Mouse (Mus musculus) kidney, adult 9 months (tissue): Measurements from ENCODE around the gene Cfap44.
"Not testable (repeated sequence)": the region's sequence is repeated elsewhere in the genome, so short reads cannot be mapped to it uniquely, and the experiment has no call there.

ENCODE experiments used
- DNase-seq: peaks from one replicate; pipeline ENCODE4 v3.0.0; 2022

The Cfap44 gene

GRCm38 (mm10) chr16:44434931-44435330 is 40.3 kb downstream of the Cfap44 start:
- no peak for DNase-seq

GRCm38 (mm10) chr16:44435481-44435880 is 40.9 kb downstream of the Cfap44 start:
- DNase-seq, result no peak

DNA sequence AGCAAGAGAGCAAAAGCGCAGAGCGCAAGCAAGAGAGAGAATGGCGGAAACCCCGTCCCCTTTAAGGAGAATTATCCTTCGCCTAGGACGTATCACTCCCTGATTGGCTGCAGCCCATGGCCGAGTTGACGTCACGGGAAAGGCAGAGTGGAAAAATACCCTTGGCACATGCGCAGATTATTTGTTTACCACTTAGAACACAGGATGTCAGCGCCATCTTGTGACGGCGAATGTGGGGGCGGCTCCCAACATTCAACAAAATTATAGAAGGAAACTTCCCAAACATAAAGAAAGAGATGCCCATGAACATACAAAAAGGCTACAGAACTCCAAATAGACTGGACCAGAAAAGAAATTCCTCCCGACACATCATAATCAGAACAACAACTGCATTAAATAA is 47.3 kb downstream of the Cfap44 start:
- DNase-seq, result not testable (repeated sequence)

GRCm38 (mm10) chr16:44457858-44458257 is 63.3 kb downstream of the Cfap44 start:
- DNase-seq, result no peak

GRCm38 (mm10) chr16:44458826-44459225 is 64.2 kb downstream of the Cfap44 start:
- no peak for DNase-seq

GRCm38 (mm10) chr16:44460922-44461321 is 66.3 kb downstream of the Cfap44 start:
- no peak for DNase-seq

DNA sequence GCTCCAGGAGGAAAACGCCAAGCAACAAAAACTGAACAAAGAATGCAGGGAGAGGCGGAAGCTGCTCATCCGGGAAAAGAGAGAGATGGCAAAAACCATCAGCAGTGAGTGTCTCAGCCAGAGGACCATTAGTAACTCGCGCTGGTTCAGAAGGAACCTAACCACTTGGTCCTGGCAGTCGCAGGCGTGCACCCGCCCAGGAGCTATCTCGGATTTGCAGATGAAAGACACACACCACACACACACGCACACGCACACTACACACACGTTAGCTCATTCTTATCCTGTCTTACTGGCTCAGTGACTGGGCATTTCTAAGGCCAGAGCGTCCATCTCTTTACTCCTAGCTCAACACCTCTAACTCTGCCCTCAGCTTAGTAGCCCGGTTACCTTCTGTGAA is 80.7 kb downstream of the Cfap44 start:
- DNase-seq, result no peak

DNA sequence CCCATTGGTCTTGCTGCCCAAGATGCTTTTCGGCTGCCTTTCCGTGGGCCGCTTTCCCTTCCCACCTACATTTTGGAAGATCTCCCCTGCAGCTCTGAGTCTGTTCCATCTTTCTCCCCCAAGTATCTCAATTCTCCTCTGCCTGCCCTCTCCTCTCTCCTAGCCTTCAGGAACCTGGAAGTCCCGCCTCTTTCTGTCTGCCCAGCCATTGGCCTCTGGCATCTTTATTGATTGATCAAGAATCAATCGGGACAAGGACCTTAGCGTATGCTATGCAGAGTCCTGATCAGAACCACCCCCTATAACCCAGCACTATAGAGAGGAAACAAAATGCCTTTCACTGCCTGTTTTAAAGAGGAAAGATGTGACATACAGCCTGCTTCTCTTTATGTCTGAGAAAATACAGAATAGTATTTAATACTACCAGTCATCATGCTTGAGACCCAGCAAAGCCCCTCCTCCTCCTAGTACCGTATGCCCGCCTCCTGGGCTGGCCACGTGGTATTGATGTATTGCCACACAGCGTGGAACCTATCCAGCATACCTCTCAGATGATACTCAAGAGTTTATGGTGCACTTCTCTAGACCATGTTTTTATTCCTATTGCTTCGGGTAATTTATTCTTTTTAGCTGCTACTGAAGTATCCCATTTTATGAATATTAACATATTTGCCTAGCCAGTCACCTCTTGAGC is 81.2 kb downstream of the Cfap44 start:
- no peak for DNase-seq

- no peak for DNase-seq
Observed at GRCm38 (mm10) chr16:44478767-44479166, 84.2 kb downstream of the Cfap44 start.

DNA sequence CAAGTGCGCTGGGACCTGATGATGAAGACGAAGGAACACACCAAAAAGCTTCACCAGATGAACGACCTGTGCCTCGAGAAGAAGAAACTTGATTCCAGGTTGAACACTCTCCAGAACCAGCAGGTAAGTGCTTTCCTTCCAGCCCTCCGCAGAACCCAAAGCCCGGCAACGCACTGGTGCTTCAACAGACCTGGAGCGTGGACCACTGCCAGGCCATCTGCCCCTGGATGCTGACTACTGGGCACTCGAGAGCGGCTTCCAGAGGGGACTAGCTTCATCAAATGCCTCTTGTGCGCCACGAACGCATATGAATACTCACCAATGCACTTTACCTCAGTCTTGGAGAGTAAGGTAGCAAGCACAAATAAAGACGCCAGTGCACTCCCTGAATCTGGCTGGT is 85.3 kb downstream of the Cfap44 start:
- no peak for DNase-seq

DNA sequence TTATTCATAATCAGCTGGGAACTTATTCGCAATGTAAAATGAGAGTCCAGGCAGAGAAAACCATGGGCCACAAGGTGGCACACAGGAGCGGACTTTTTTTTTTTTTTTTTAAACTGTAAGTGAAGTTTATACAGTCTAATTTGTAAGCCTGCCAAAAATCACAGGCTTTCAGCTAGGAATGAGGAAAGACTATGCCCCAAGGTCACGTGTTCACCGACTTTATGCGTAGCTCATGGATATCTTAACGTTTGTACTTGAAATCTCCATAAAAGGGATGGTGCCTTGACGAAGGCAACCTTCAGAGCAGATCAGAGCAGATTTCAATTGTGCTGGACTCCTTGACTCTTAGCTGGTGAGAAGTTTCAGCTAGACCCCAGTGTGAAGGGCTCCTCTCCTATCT is 86.0 kb downstream of the Cfap44 start:
- DNase-seq, result peak; percentile 34

- DNase-seq, result no peak
Observed at GRCm38 (mm10) chr16:44481599-44482593, 87.3 kb downstream of the Cfap44 start.

- DNase-seq, result peak; percentile 85
Observed at GRCm38 (mm10) chr16:44484079-44484478, 89.5 kb downstream of the Cfap44 start.

- peak; percentile 27 for DNase-seq
Observed at GRCm38 (mm10) chr16:44484831-44485230, 90.2 kb downstream of the Cfap44 start.

DNA sequence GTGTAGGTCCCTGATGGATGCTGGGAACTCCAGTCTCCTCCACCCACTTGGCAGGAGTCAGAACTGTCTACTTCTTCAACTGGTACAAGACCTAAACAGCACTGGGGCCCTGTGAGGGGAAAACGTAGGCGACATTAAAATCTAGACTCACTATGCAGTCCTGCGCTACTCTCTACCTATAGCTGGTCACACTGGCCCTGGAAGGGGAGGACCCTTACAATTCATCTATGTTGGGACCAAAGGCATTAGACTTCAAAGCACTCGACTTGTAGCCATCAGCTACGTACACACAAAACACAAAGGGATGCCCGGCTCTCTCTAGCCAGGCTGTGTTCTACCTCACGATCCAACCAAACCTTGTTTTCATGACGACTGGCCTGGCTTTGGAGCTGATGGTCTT is 91.1 kb downstream of the Cfap44 start:
- DNase-seq, result no peak

- DNase-seq, result no peak
Observed at GRCm38 (mm10) chr16:44486612-44487011, 92.0 kb downstream of the Cfap44 start.

- no peak for DNase-seq
Observed at GRCm38 (mm10) chr16:44487194-44487593, 92.6 kb downstream of the Cfap44 start.

- no peak for DNase-seq
Observed at GRCm38 (mm10) chr16:44491051-44491450, 96.5 kb downstream of the Cfap44 start.

GRCm38 (mm10) chr16:44492151-44492550 is 97.6 kb downstream of the Cfap44 start:
- DNase-seq, result no peak

DNA sequence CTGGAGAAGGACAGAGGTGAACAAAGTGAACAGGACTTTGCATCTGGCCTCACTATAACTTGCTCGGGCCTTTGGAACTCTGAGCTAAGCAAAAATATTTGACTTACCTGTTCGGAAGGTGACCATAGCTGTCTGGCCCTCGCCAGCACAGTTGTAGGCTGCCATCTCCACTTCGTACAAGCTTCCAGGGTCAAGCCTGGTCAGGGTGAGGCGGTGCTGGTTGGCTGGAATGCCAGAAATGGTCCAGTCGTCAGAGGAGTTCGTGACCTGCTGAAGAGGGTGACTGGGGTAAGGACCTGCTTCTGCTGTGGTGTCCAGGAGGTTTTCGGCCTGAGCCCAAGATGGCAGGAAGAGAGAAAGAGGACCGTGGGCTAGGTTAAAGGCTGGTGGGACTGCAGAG is 98.1 kb downstream of the Cfap44 start:
- no peak for DNase-seq

- no peak for DNase-seq
Observed at GRCm38 (mm10) chr16:44493868-44494267, 99.3 kb downstream of the Cfap44 start.

DNA sequence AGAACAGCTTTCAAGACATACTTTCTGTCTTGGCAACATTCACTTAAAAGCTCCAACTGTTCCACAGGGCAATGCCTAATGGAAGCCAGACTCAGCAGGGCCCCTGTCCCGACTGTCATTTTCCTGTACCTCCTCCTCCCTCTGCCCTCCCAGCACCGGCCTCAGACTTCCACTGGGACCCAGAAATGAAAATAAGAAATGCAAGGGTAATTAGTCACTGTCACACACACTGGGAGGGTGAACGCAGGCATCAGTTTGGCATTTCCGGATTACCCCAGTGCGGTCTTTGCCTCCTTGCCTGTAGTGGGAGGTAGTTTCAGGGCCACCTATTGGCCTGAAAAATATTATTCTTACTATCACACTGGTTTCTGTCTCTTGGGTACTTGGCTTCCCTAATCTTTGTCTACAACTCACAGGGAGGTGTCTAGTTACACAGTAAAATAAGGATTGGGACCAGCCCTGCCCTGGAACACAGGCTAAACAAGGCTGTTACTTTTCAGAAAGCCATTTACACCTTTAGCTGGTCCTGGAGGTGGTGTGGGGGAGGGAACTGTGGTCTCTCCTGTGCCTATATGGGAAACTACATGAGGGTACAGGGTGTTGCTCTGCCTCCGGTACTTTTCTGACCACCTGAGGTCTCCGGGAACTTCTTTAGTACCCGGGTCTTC is 100.0 kb downstream of the Cfap44 start:
- peak; percentile 49 for DNase-seq

DNA sequence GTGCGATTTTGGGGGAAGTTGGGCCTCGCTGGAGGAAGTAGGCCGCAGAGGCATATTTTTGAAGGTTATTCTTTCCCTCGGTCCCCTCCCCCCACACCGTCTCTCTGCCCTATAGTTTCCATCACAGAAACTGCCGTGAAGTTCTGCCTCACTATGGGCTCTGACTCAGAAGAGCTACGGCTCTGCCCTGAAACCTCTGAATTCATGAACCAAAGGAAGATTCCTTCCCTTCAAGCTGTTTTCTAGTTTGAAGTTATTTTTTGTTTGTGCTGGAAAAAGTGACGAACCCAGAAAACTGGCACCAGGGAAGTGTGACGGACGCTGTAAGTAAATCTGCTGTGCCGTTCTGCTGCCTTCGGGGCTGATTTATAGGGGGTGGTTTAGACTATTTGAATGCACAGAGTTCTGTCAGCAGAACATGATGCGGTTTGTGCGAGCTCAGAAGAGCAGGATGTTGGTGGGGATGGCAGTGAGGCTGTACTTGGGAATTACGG is 102.4 kb downstream of the Cfap44 start:
- DNase-seq, result no peak
